Mouse (Mus musculus) inflammation-experienced regulatory T-cells, adult 6 months (primary cell): ENCODE measurements around the gene Ncbp1. TPM values are rescaled to one million over a fixed set of nuclear protein-coding genes. Genes with fewer than 3 reads are reported as not detected.

Source experiments
- ATAC-seq: one replicate; pipeline ENCODE4 v1.8.0; 2017
- polyA plus RNA-seq, 3 experiments: library from polyadenylated mRNA; unstranded; fragments of 100-300 nt; shearing (Covaris generic); gene quantifications; one replicate each; pipeline ENCODE4 v1.2.1; 2017

Ncbp1 gene
- polyA plus RNA-seq, 3 experiments from 2014 or later: 39.1 to 43.4 (median 40.9) TPM

GRCm38 (mm10) chr4:46202562-46203126 lies 64.2 kb downstream of the Ncbp1 start:
- ATAC-seq: no peak

- no peak for ATAC-seq
Measured at GRCm38 (mm10) chr4:46221090-46221489, 82.7 kb downstream of the Ncbp1 start.

Other genes with a start within 250 kb of the Ncbp1 start
- under 1 TPM in 2 of 3 experiments, not detected in 1; 0.15 to 0.20 TPM for gene Ccdc180, start 248.3 kb upstream of the Ncbp1 start, polyA plus RNA-seq
- gene Tdrd7, start 173.3 kb upstream of the Ncbp1 start, polyA plus RNA-seq: 1 to 10 TPM; 2.8 to 7.7 (median 6.0) TPM
- gene Tmod1, start 99.7 kb upstream of the Ncbp1 start, polyA plus RNA-seq: 1 to 10 TPM in 2 of 3 experiments, not detected in 1; 4.1 to 5.1 TPM
- gene Tstd2, start 81 bp downstream of the Ncbp1 start, polyA plus RNA-seq: 10 to 100 TPM; 22.3 to 32.3 (median 29.5) TPM
- 10 to 100 TPM in 2 of 3 experiments, 1 to 10 TPM in 1; 9.2 to 19.6 (median 12.5) TPM for gene Xpa, start 57.7 kb downstream of the Ncbp1 start, polyA plus RNA-seq
- not detected for gene Foxe1, start 205.0 kb downstream of the Ncbp1 start, polyA plus RNA-seq